Mouse (Mus musculus) mouse trophoblast stem cell (cell line): ENCODE measurements around the gene Zfp119b.
"Not testable (repeated sequence)": the region's sequence is repeated elsewhere in the genome, so short reads cannot be mapped to it uniquely, and the experiment has no call there.

Experiments
- in situ Hi-C, 2 experiments: fragments of 300-500 bp; cut with MseI, MboI; formaldehyde crosslinking; loops; 2 replicates in 1 of 2; 3 replicates in 1 of 2; pipeline ENCODE4 v1.15.1; 2025

Zfp119b gene

DNA sequence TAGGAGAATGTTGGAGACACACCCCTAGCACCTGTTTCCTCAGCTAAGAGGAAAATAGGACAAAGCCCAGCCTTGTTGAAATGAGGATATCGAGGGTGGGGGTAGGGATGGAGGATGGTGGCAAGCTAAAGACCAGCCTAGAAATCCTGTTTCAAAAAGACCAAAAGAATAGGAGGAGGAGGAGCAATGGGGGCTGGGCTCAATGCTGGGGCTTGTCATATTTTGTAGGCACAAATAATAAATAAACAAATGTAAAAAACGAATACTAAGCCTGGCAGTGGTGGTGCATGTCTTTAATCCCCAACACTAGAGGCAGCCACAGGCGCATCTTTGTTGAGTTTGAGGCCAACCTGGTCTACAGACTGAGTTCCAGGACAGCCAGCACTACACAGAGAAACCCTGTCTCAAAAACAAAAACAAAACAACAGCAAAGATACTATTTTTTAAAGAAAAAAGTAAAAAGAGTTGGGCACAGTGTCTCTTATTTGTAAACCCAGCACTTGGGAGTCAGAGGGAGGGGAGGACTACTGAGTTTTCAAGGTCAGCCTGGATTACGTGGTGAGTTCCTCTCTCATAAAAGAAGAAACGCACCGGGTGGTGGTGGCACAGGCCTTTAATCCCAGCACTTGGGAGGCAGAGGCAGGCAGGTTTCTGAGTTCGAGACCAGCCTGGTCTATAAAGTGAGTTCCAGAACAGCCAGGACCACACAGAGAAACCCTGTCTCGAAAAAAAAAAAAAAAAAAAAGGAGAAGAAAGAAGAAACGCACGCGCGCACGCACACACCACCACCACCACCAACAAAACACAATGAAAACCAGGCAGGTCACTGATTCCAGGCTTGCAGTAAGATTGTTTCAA is 8.7 kb upstream of the Zfp119b start:
- in situ Hi-C loops: no loop called here

DNA sequence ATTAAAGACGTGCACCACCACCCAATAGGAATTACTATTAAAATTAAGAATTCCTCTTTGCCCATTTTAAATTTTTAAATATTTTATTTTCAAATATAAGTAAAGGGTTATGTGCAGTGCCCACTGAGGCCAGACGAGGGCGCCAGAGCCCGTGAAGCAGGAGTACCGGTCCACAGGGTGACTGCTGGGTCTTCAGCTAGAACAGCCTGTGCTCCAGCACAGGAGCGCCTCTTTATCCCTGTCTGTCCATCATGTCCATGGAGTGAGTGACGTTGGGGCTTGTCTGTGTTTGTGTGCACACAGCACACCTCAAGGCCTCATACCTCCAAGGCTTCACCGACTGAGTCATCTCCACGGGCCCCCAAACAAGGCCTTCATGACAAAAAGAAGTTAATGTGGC is 7.9 kb upstream of the Zfp119b start:
- in situ Hi-C loops: no loop called here

DNA sequence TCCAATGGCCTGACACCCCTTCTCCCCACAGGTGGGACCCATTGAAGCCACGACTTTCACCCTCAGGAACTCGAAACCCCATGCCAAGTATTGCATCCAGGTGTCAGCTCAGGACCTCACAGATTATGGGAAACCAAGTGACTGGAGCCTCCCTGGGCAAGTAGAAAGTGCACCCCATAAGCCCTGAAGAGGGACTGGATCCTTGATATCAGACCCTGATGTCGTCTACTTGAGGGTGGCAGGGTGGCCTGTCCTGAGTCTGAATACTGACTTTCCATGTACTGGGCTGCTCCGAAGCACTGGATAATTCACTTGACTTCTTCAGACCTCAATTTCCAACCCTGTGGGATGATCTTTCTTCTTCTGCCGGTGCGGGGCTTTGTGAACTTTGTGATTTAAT is 7.3 kb upstream of the Zfp119b start:
- in situ Hi-C loops: no loop called here

DNA sequence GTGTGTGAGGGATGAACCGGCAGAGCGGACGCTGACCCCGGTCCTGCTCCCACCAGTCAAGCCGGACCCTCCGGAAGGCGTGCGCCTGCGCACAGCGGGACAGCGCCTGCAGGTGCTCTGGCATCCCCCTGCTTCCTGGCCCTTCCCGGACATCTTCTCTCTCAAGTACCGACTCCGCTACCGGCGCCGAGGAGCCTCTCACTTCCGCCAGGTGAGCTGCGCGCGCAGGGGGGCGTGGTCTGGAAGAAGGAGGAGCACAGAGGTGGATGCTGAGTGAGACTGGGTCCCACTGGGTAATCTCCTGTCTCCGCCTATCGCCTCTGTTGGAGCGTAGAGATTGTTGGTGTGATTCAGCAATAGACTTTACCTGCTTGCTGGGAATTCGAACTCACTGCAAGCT is 6.8 kb upstream of the Zfp119b start:
- in situ Hi-C loops: no loop called here

DNA sequence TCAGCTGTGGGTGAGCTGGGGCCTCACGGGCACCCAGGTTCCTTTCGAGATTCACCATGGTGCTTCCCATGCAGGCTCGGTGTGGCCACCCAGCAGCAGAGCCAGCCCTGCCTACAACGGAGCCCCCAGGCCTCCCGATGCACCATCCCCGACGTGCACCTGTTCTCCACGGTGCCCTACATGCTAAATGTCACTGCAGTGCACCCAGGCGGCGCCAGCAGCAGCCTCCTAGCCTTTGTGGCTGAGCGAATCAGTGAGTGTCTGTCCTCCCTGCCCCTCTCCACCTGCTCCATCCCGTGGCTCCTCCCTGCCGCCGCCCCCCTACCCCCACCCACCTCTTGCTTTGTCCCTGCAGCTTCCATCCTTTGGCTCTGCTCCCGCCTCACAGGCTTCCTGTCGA is 4.9 kb upstream of the Zfp119b start:
- in situ Hi-C loops: no loop called here

DNA sequence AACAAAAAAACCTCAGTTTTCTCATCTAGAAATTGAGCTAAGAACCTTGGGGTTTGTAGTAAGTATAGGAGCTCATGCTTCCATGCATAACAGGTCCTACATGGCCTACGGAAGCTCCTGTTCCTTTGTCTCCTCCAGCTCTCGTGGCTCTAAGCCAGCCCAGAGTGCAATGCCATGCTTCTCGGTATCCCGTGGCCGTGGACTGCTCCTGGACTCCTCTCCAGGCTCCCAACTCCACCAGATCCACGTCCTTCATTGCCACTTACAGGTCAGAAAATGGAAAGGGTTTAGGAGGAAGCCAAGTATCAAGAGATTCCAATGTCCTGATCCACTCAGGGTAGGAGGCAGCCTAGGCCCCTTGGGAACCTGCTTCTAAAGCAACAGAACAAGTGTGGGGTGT is 4.5 kb upstream of the Zfp119b start:
- in situ Hi-C loops: no loop called here

DNA sequence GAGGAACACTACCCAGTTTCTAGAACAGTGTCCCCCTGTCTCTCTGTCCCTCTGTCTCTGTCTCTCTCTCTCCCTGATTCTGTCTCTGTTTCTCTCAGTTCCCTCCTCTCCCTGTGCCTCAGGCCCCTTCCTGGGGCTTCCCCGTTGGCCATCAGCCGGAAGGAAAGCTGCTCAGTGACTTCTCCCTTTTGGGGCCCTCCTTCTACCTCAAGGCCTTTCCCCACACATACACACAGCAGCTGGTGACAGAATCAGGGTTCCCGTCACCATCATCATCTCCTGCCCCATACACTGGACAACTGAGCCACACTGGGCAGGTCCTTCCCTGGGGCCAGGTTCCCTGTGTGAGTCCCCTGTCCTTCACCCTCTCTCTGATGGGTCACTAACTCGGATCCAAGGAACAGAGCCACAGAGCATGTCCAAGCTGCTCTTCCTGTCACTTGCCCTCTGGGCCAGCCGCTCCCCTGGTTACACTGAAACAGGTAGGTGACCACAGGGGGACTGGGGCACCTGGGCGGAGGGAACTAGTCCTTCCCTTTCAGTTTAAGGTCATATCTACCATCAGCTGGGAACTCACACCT is 3.2 kb upstream of the Zfp119b start, which contains the start of gene Ebi3:
Ebi3 (plus strand) TSS at position 194 of the 581 bp plus-strand sequence.
- in situ Hi-C loops: no loop called here

DNA sequence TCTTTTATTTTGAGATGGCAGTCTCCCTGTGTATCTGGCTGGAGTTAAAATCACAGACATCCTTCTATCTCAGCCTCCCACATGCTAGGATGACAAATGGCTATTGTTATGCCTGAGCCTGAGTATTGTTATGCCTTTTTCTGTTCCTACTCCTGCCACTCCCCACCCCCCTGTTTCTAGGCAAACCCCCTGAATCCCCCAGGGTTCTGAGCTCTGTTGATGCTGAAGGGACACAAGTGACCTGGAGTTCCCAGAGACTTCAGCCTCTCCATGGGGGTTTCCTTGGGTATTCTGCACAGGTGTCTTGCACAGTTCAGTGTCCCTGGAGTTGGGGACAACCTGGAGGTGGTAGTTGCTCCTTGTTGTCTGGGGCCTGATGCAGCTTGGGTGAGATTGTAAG is 2.7 kb upstream of the Zfp119b start:
- in situ Hi-C loops: no loop called here

DNA sequence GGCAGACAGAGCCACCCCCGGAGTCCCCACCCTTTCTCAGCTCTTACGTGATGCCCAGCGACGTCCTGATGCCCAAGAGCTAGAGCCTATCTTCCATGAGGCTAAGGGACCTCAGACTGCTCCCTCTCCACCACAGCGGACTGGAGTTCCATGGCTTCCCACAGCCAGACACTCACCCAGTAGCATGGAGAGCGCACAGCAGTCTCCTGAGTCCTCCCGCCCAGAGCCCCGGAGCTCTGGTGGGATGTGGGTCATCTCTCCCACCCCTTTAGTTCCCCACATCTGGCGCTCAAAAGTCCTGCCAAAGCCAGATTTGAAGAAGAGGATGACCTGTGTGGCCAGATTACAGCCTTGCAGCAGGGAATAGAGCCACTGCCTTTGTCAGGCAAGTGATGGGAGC is 1.3 kb upstream of the Zfp119b start:
- in situ Hi-C loops: no loop called here

DNA sequence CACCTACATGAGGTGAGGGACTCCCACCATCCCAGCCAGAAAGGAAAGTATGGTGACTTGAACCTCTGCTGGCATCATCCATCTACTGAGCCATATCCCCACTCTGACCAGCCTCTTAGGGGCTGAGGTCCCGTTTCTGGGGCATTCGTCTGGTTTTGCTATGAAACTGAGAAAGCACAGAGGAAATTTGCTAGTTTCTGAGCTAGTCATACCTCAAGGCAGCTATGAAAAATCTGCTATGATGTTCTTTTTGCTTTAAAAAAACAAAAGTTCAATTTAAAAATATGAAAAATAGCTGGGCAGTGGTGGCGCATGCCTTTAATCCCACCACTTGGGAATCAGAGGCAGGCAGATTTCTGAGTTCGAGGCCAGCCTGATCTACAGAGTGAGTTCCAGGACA is 653 bp downstream of the Zfp119b start:
- in situ Hi-C loops: no loop called here

DNA sequence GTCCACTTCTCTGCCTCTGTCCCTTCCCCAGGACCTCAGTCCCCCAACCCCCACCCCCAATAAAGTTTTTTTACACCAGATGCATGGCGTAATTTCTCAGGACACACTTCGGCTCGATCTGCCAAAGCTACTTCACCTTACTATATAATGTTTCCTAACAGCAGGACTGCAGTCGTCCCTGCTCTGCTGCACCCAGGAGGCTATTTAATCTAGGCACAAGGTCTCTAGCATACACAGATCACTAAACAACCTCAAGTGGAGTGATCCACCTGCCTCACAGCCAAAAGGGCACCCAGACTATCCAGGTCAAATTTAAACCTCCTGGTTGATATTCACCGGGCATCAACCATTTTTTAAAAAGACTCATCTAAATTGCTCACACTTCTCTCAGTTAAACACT is 3.6 kb downstream of the Zfp119b start:
- in situ Hi-C loops: no loop called here

DNA sequence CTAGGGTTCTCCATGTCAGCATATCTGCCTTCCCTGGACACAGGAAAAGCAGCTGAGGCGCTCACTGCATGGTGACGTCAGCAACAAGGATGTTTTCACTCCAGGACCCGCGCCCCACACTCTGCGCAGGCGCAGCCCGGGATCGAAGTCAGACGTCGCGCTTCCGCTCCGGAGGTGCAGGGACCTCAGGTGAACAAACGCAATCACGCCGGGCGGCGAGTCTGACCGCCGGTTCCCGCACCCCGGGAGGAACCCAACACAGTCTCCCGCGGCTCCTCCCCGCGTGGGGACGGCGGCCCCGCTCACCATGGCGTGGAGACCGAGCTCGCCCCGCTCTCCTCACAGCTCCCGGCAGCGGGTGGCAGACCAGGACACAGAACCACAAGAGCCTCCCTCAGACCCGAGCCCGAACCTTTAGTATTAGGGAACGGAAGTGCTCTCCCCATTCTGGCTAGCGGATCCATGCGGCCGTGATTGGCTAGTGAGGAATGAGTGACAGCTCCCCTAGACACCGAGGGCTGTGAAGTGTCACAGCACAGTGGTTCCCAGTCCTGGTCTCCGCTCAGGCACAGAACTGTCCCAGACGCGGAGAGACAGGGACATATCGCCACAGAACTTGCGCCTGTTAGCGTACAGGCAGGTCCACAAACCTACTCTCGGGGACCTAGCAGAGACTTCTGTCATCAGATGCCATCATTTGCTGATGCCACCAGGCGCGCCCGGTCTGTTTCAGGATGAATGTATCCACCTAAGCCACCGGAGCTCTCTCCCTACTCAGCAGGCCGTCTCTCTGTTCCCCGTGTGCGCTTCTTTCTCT is 4.2 kb downstream of the Zfp119b start:
- in situ Hi-C loops: not testable (repeated sequence)

DNA sequence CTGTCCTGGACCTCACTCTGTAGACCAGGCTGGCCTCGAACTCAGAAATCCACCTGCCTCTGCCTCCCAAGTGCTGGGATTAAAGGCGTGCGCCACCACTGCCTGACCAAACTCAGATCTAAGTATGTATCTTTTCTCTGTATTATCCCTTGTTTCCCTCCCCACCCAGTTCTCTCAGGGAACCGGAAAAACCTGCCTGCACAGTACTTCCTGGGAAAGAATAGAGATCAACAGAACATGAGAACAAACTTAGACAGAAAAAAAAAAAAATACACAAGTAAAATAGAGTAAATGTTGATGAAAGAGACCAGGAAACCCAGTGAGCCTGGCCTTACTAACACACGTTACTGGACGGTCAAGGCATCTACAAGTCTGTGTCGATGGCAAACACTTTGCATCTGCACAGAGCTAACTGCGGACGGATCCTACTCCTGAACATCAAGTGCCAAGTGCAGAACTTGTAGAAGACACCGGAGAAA is 4.9 kb downstream of the Zfp119b start:
- in situ Hi-C loops: not testable (repeated sequence)

DNA sequence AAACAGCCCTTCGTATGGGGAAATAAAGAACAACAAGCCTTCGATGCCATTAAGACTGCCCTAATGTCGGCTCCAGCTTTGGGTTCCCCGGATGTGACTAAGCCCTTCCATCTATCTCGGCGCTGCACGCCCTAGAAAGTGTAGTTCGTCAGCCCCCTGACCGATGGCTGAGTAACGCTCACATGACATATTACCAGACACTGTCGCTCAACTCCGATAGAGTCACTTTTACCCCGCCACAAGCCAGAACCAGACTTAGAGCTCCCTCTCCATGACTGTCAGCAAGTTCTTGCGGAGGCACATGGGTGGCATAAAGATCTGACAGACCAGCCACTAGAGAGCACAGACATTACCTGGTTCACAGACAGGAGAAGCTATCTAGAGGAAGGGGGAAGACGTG is 16.1 kb downstream of the Zfp119b start:
- in situ Hi-C loops: no loop called here

DNA sequence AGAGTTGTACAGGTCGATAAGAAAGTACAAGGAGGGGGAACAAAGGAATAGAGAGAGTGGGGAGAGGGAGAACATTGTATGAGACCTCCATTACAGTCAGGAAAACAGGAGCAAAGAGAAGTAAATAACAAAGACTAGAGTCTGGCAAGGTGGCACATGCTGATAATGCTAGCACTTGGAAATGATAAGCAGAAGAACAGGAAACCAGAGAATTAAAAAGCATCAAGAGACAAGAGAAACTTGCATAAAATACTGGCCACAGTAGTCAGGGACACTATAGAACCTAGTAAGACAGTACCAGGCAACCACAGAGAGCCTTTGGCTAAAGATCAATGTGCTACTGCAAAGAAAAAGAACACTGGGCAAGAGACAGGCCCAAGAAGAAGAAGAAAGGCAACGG is 16.7 kb downstream of the Zfp119b start:
- in situ Hi-C loops: no loop called here

DNA sequence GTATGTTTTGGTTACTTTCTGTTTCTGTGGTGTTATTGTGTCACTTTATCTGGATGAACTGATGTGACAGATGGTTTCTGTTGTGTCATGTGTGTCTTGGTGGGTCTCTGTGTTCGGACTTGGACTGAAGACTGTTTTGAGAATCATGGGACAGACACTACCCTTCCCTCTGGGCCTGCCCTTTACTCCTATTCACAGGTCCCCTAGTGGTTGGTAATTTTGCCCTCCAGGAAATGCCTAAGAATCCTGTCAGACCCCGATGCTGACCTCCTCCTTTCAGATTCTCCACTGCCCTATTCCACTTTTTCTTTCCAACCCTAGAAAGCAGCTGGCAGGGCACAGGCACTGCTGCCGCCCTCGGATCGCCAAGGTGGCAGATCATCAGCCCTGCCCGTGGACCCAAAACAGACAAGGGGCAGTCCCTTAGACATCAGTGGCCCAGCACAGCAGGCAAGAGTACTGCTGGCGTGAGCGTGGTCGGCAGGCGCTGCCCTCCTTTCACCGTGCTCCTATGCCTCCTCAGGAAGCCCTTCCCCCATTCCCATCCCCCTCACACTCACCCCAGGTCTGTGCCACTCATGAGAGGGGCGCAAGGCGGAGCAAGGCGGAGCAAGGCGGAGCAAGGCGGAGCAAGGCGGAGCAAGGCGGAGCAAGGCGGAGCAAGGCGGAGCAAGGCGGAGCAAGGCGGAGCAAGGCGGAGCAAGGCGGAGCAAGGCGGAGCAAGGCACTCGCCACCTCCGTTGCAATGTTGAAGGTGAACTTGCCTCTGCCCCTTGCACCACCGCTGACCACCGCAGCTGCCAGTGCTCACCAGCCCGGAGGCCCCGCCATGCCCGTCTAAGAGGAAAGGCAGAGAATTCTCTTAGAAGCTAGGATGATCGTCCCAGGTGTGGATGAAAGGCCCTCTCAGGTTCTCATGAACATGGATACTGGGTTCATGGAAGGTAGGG is 17.5 kb downstream of the Zfp119b start:
- in situ Hi-C loops: no loop called here

DNA sequence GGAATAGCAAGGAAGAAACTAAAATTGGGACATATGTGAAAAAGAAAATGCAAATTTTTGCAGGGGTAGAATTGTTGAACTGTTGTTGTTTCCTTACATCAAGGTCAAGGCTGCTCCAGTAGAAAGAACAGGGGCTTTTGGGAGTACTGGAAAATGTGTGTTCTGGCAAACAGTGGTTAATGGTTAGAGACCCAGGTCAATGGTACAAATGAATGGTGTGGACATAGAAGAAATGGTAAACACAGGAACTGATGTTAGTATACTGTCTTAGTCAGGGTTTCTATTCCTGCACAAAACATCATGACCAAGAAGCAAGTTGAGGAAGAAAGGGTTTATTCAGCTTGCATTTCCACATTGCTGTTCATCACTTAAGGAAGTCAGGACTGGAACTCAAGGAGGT is 42.6 kb downstream of the Zfp119b start:
- in situ Hi-C loops: no loop called here

DNA sequence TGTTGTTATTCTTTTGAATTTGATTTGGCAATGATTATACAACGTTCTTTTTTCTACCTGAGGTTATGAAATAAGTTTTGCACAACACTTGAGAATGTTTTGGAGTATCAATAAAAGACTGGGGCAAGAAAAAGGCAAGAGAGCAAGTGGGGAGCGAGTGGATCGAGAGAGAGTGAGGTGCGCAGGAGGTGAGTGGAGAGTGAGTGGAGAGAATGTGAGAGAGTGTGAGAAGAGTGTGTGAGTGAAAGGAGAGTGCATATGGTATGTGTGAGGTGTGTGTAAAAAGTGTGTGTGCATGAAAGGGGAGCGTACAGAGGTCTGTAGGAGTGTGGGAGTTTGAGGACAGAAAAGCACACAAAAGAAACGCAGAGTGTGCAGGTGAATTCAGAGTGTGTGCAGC is 45.2 kb downstream of the Zfp119b start:
- in situ Hi-C loops: no loop called here

DNA sequence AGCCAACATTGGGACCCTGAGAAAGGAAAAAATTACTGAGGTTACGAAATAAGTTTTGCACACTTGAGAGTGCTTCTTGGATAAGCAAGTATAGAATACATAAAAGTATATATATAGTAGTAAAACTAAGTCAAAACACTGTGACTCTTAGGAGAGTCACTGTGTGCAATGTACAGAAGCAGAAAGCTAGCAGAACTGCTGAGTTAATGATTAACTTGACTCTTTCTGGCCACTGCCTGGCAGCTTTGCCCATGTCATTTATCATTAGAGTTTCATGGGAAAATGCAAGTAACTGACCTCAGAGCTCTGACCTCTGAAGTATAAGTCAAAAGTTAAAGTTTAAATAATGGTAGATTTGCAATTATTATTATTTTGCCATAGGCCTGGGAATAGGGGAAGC is 45.6 kb downstream of the Zfp119b start:
- in situ Hi-C loops: no loop called here

DNA sequence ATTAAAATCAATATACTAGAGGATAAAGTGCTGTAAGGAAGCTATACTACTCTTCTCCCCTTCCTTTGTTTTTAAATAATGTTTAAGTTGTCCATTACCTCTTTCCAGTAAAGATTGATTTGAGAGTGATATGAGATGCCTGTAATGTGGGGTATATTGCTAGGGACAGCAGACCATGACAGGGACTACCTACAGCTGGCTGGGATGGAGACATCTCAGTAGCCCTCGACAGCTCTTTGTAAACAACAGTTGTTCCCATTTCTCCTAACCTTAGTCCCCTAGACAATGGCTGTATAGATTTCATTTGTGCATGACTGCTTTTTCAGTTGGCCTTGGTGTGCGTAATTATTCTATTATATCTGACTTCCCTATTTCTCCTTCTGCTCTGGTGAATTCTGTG is 46.2 kb downstream of the Zfp119b start:
- in situ Hi-C loops: no loop called here

DNA sequence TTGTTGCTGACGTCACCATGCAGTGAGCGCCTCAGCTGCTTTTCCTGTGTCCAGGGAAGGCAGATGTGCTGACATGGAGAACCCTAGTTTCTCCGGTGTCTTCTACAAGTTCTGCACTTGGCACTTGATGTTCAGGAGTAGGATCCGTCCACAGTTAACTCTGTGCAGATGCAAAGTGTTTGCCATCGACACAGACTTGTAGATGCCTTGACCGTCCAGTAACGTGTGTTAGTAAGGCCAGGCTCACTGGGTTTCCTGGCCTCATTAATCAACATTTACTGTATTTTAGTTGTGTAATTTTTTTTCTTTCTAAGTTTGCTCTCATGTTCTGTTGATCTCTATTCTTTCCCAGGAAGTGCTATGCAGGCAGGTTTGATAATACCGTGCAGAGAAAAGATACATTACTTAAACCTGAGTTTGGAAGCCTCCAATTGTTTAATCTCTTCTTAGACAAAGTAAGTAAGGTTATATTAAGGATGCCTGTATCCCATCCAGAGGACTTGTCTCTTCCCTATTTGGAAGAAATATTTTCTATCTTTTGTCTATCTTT is 56.8 kb downstream of the Zfp119b start:
- in situ Hi-C loops: not testable (repeated sequence)
